Mouse (Mus musculus) hindbrain, embryonic 16.5 days (tissue): ENCODE measurements around the gene Rcbtb1. TPM values are rescaled to one million over a fixed set of nuclear protein-coding genes. Genes with fewer than 3 reads are reported as not detected.

ENCODE experiments used
- ATAC-seq: fragments of 200-750 bp; cut with Nextera tagmentation; 2 replicates; pipeline ENCODE4 v1.8.0; 2017; ENCODE audit warnings: moderate TSS enrichment, moderate library complexity
- H3K27ac ChIP-seq: fragments of 300-500 bp; sonication (generic); 2 replicates; pipeline ENCODE4 v1.5.1; 2014; ENCODE audit warnings: low read depth, mild to moderate bottlenecking, control low read depth, low read length, moderate library complexity
- H3K27me3 ChIP-seq: fragments of 300-500 bp; sonication (generic); replicated peaks from 2 replicates; pipeline ENCODE4 v1.6.1; 2014; ENCODE audit warnings: low read length; ENCODE audit not compliant: control insufficient read depth, insufficient read depth
- H3K36me3 ChIP-seq: fragments of 300-500 bp; sonication (generic); 2 replicates; pipeline ENCODE4 v1.6.1; 2014; ENCODE audit warnings: mild to moderate bottlenecking, low read length, moderate library complexity, mixed read lengths; ENCODE audit not compliant: control insufficient read depth, insufficient read depth
- H3K4me1 ChIP-seq: fragments of 300-500 bp; sonication (generic); 2 replicates; pipeline ENCODE4 v1.6.1; 2014; ENCODE audit warnings: low read depth, low read length; ENCODE audit not compliant: control insufficient read depth, insufficient read depth
- H3K4me2 ChIP-seq: fragments of 300-500 bp; sonication (generic); 2 replicates; pipeline ENCODE4 v1.6.1; 2014; ENCODE audit warnings: mild to moderate bottlenecking, low read length, control low read depth, moderate library complexity
- H3K4me3 ChIP-seq: fragments of 300-500 bp; sonication (generic); 2 replicates; pipeline ENCODE4 v1.5.1; 2014; ENCODE audit warnings: mild to moderate bottlenecking, low read length, control low read depth, moderate library complexity
- H3K9ac ChIP-seq: fragments of 300-500 bp; sonication (generic); 2 replicates; pipeline ENCODE4 v1.6.1; 2014; ENCODE audit warnings: low read depth, mild to moderate bottlenecking, control low read depth, low read length, moderate library complexity
- H3K9me3 ChIP-seq: fragments of 300-500 bp; sonication (generic); 2 replicates; pipeline ENCODE4 v1.6.1; 2014; ENCODE audit warnings: mild to moderate bottlenecking, low read length, moderate library complexity; ENCODE audit not compliant: control insufficient read depth
- WGBS: fragments of 180-500 bp; shearing (Covaris S2); extraction: QIAGEN DNeasy Blood & Tissue Kit; methylation state at CpG from one replicate; pipeline ENCODE4 v1.1.7; 2014; 5-methylcytosine and 5-hydroxymethylcytosine counted together
- polyA plus RNA-seq: library from polyadenylated mRNA; unstranded; fragments of >200 nt; fragmentation: Nextera tagmentation; extraction: Ambion mirVana; gene quantifications from 2 replicates; pipeline ENCODE4 v1.2.1, GENCODE M21; 2015

Gene Rcbtb1
- 38.9 and 44.7 TPM in 2 replicates for polyA plus RNA-seq

- WGBS = under 1% methylated on average over 77 of the region's 96 CpGs
- peak within 1 kb of the TSS; percentile 98 for H3K27ac ChIP-seq
- peak within 1 kb of the TSS; percentile 97 for H3K4me2 ChIP-seq
- ATAC-seq = peak; percentile 95
- no peaks in the 10 kb centered on the region for H3K36me3 ChIP-seq
- H3K4me3 ChIP-seq = peak within 1 kb of the TSS; percentile 84
- peak within 1 kb of the TSS; percentile 97 for H3K9ac ChIP-seq
- H3K9me3 ChIP-seq = no peaks in the 10 kb centered on the region
- peaks cover 31% of the 10 kb centered on the region for H3K4me1 ChIP-seq
- no peaks in the 10 kb centered on the region for H3K27me3 ChIP-seq
These were observed at the start of gene Rcbtb1 for GRCm38 (mm10) chr14:59200711-59201603. Rcbtb1 (plus strand) TSS chr14:59201209.

GRCm38 (mm10) chr14:59155589-59155988 is 45.4 kb upstream of the Rcbtb1 start:
- no peaks in the 10 kb centered on the region for H3K27me3 ChIP-seq
- H3K4me2 ChIP-seq = no peak overlapping the region
- no peak overlapping the region for H3K9ac ChIP-seq
- H3K4me1 ChIP-seq = no peaks in the 10 kb centered on the region
- ATAC-seq = no peak
- H3K4me3 ChIP-seq = no peak overlapping the region
- H3K27ac ChIP-seq = no peak overlapping the region
- H3K9me3 ChIP-seq = no peaks in the 10 kb centered on the region
- WGBS = 86% methylated on average over 2 of the region's 2 CpGs
- H3K36me3 ChIP-seq = no peaks in the 10 kb centered on the region

GRCm38 (mm10) chr14:59157016-59157698 is 43.9 kb upstream of the Rcbtb1 start:
- 76% methylated on average over 3 of the region's 3 CpGs for WGBS
- Histone ChIP-seq H3K36me3 (no peaks in the 10 kb centered on the region), H3K4me3 (no peak overlapping the region), H3K27ac (no peak overlapping the region), H3K4me2 (no peak overlapping the region), H3K9me3 (no peaks in the 10 kb centered on the region), H3K9ac (no peak overlapping the region), H3K27me3 (no peaks in the 10 kb centered on the region), H3K4me1 (no peaks in the 10 kb centered on the region)
- ATAC-seq = no peak

DNA sequence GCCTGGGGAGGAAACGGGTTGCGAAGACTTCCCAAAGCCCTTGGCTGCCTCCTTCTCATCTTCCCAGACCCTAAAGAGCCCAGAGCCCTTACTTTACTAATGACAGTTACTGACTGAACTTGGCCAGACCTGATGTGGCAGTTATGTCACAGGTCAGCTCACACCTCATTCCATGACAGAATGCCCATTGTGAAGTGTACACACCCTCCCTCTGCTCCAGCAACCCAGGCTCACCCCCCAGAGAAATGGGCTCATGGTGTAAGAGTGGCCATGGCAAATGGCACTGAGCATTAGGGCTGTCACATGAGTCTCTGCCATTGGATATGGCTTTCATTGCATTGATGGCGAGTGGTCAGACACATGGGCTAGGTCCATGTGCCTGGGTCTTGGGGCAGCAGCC is 22.4 kb upstream of the Rcbtb1 start, which contains the start of gene Gm5142:
Gene Gm5142, minus strand, starts transcription at position 101 of the 400 bp plus-strand sequence.
- H3K4me3 ChIP-seq = no peak within 1 kb of the TSS
- WGBS = 98% methylated on average over 3 of the region's 3 CpGs
- H3K9me3 ChIP-seq = no peaks in the 10 kb centered on the region
- H3K36me3 ChIP-seq = no peaks in the 10 kb centered on the region
- H3K4me2 ChIP-seq = no peak within 1 kb of the TSS
- no peaks in the 10 kb centered on the region for H3K27me3 ChIP-seq
- H3K4me1 ChIP-seq = no peaks in the 10 kb centered on the region
- no peak within 1 kb of the TSS for H3K27ac ChIP-seq
- H3K9ac ChIP-seq = no peak within 1 kb of the TSS
- no peak for ATAC-seq

DNA sequence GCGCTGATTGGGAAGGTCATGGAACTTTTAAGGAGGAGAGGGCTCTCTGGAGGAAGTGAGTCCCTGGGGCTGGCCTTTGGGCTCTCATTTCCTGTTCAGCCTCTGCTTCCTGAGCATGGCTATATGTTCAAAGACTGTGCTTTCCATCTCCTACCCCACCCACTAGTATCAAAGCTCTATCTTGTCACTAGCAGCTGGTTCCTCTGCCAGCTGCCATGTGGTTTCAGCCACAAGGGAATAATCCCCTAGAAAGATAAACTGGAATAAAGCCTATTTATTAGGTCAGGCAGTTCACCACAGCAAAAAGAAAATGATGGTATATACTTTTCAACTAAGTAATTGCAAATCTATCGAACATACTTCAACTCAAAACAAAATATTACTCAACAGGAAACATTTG is 18.3 kb upstream of the Rcbtb1 start:
- H3K36me3 ChIP-seq = no peaks in the 10 kb centered on the region
- H3K27ac ChIP-seq = no peak overlapping the region
- ATAC-seq = no peak
- no peak overlapping the region for H3K4me2 ChIP-seq
- H3K4me3 ChIP-seq = no peak overlapping the region
- no peaks in the 10 kb centered on the region for H3K9me3 ChIP-seq
- no peaks in the 10 kb centered on the region for H3K27me3 ChIP-seq
- 79% methylated on average over 2 of the region's 2 CpGs for WGBS
- no peak overlapping the region for H3K9ac ChIP-seq
- no peaks in the 10 kb centered on the region for H3K4me1 ChIP-seq

DNA sequence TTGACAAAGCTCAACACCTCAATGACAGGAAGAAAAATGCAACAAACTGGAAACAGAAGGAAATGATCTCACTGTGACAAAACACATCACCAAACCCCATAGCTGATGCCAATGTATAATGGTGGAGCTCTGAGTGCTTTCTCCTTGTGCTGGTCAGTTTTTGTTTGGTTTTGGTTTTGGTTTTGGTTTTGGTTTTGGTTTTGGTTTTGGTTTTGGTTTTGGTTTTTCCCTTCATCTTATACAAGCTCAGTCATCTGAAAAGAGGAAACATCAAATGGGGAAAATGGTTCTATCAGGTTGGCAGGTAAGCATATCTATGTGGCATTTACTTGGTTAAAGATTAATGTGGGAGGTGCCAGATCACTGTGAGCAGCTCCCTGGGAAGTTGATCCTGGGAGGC is 15.5 kb upstream of the Rcbtb1 start:
- Histone ChIP-seq H3K27ac (no peak overlapping the region), H3K4me1 (no peaks in the 10 kb centered on the region), H3K4me2 (no peak overlapping the region), H3K9ac (no peak overlapping the region), H3K9me3 (no peaks in the 10 kb centered on the region), H3K27me3 (no peaks in the 10 kb centered on the region), H3K4me3 (no peak overlapping the region), H3K36me3 (no peaks in the 10 kb centered on the region)
- ATAC-seq = no peak

DNA sequence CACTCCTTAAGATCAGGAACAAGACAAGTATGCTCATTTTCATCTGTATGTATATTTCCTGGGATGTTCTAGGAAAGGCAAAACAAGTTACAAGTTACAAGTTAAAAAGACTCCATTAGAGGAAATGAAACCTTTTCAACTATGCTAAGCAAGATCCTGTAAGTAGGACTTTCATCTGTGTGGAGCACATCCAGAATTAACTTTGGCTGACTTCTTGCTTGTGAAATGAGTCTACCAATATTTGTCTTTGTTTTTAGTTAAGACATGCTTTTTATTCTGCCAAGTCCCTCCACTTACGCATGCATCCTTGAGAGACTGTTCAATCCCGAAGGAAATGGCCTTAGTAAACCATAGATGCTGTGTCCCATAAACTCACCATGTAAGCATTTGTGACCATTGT is 14.9 kb upstream of the Rcbtb1 start:
- Histone ChIP-seq H3K4me2 (no peak overlapping the region), H3K4me1 (no peaks in the 10 kb centered on the region), H3K9me3 (no peaks in the 10 kb centered on the region), H3K9ac (no peak overlapping the region), H3K27me3 (no peaks in the 10 kb centered on the region), H3K36me3 (no peaks in the 10 kb centered on the region), H3K4me3 (no peak overlapping the region), H3K27ac (no peak overlapping the region)
- 90% methylated on average over 2 of the region's 2 CpGs for WGBS
- no peak for ATAC-seq

DNA sequence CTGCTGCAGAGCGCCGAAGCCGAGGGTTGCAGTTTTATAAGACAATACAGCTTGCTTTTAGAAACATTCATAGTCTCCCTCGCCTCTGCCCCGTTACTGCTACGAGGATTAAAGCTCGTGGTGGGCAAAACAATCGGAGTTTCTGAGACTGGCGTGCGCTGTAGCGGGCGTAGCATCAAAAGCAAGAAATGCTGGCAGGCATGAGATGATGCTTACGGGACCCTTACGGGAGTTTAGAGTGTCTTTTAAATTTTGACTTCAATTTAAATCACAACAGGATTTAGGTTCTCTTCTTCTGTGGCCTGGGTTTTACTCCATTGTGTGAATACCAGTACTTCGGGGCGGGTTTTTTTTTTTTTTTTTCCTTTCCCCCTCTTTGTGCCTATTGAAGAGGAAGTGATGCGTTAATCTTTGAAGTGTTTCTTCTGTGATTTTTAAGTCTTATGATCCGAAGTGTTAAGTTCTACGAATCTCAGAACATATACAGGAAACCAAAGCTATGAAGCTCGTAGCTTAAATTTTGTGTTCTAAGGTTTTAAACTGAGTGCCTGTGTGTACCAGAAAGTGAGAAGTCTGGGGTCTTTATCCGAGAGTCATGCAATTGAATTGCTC is 701 bp downstream of the Rcbtb1 start:
- H3K9me3 ChIP-seq = no peaks in the 10 kb centered on the region
- no peak for ATAC-seq
- H3K9ac ChIP-seq = peak overlapping the region; percentile 97
- H3K27ac ChIP-seq = peak overlapping the region; percentile 98
- H3K4me3 ChIP-seq = peak overlapping the region; percentile 84
- H3K36me3 ChIP-seq = no peaks in the 10 kb centered on the region
- H3K4me1 ChIP-seq = peaks cover 34% of the 10 kb centered on the region
- H3K27me3 ChIP-seq = no peaks in the 10 kb centered on the region
- peak overlapping the region; percentile 97 for H3K4me2 ChIP-seq
- WGBS = under 1% methylated on average over 21 of the region's 21 CpGs

DNA sequence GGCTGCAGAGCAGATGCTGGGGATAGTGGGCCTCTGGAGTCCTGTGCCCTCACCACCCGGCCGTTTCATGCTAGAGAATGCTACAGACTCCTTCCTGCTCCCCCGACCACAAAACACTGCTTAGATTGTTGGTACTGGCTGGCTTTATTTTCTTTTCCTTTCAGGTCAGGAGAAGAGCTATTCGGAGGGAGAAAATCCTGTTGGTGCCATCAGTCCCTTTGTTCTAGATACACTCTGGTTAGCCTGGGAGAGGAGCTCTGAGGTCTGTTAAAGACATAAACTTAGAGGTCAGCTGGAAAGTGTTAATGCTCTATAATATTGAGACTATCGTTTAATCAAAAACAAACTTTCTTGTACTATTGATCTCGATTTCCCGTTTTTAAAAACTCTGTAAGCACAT is 4.5 kb downstream of the Rcbtb1 start:
- H3K4me1 ChIP-seq = peaks cover 34% of the 10 kb centered on the region
- no peaks in the 10 kb centered on the region for H3K27me3 ChIP-seq
- H3K27ac ChIP-seq = no peak overlapping the region
- no peak overlapping the region for H3K4me2 ChIP-seq
- H3K9ac ChIP-seq = peak overlapping the region; percentile 42; the same call in 1 of the 2 replicates
- no peak overlapping the region for H3K4me3 ChIP-seq
- no peak for ATAC-seq
- no peaks in the 10 kb centered on the region for H3K9me3 ChIP-seq
- no peaks in the 10 kb centered on the region for H3K36me3 ChIP-seq
- 32% methylated on average over 7 of the region's 7 CpGs for WGBS
